Mouse (Mus musculus) stomach, postnatal 0 days (tissue): ENCODE measurements around the gene Evc. TPM values are rescaled to one million over a fixed set of nuclear protein-coding genes. Genes with fewer than 3 reads are reported as not detected.
A peak's percentile ranks its signal among the peaks of the same experiment; 100 is the strongest.

ENCODE experiments used
- ATAC-seq: fragments of 200-750 bp; cut with Nextera tagmentation; 2 replicates; pipeline ENCODE4 v1.8.0; 2017; ENCODE audit not compliant: low FRiP score, low TSS enrichment
- DNase-seq: peaks from one replicate; pipeline ENCODE4 v3.0.0-alpha.2; 2016; ENCODE audit warnings: low spot score
- H3K27ac ChIP-seq: fragments of 300-500 bp; sonication (generic); replicated peaks from 2 replicates; pipeline ENCODE4 v1.5.1; 2014; ENCODE audit warnings: mild to moderate bottlenecking, control low read depth
- H3K27me3 ChIP-seq: fragments of 300-500 bp; sonication (generic); 2 replicates; pipeline ENCODE4 v1.6.1; 2014; ENCODE audit warnings: low read length; ENCODE audit not compliant: control insufficient read depth, insufficient read depth
- H3K36me3 ChIP-seq: fragments of 300-500 bp; sonication (generic); 2 replicates; pipeline ENCODE4 v1.6.1; 2014; ENCODE audit warnings: low read length, mixed read lengths; ENCODE audit not compliant: control insufficient read depth, insufficient read depth
- H3K4me1 ChIP-seq: fragments of 300-500 bp; sonication (generic); replicated peaks from 2 replicates; pipeline ENCODE4 v1.6.1; 2014; ENCODE audit warnings: antibody characterized with exemption; ENCODE audit not compliant: control insufficient read depth, insufficient read depth
- H3K4me2 ChIP-seq: fragments of 300-500 bp; sonication (generic); replicated peaks from 2 replicates; pipeline ENCODE4 v1.6.1; 2014; ENCODE audit warnings: low read depth, mild to moderate bottlenecking, control low read depth, moderate library complexity
- H3K4me3 ChIP-seq: fragments of 300-500 bp; sonication (generic); 2 replicates; pipeline ENCODE4 v1.5.1; 2014; ENCODE audit warnings: low read depth, low read length, control low read depth
- H3K9ac ChIP-seq: fragments of 300-500 bp; sonication (generic); 2 replicates; pipeline ENCODE4 v1.6.1; 2014; ENCODE audit warnings: mild to moderate bottlenecking, low read length, control low read depth, mixed read lengths
- H3K9me3 ChIP-seq: fragments of 300-500 bp; sonication (generic); 2 replicates; pipeline ENCODE4 v1.6.1; 2016; ENCODE audit warnings: low read length; ENCODE audit not compliant: control insufficient read depth
- CTCF ChIP-seq: IDR thresholded peaks from 2 replicates; pipeline ENCODE4 v1.5.1; 2016; ENCODE audit warnings: antibody characterized with exemption, low read depth, mild to moderate bottlenecking, moderate library complexity
- EP300 ChIP-seq: optimal IDR thresholded peaks from 2 replicates; pipeline ENCODE3; 2016; ENCODE audit warnings: antibody characterized with exemption
- WGBS: fragments of 180-500 bp; shearing (Covaris S2); extraction: QIAGEN DNeasy Blood & Tissue Kit; methylation state at CpG from one replicate; pipeline ENCODE4 v1.1.7; 2014; 5-methylcytosine and 5-hydroxymethylcytosine counted together
- polyA plus RNA-seq: library from polyadenylated mRNA; unstranded; fragments of >200 nt; fragmentation: Nextera tagmentation; extraction: Ambion mirVana; gene quantifications from 2 replicates; pipeline ENCODE4 v1.2.1, GENCODE M21; 2015

Evc gene
- 3.8 and 4.5 TPM in 2 replicates for polyA plus RNA-seq

DNA sequence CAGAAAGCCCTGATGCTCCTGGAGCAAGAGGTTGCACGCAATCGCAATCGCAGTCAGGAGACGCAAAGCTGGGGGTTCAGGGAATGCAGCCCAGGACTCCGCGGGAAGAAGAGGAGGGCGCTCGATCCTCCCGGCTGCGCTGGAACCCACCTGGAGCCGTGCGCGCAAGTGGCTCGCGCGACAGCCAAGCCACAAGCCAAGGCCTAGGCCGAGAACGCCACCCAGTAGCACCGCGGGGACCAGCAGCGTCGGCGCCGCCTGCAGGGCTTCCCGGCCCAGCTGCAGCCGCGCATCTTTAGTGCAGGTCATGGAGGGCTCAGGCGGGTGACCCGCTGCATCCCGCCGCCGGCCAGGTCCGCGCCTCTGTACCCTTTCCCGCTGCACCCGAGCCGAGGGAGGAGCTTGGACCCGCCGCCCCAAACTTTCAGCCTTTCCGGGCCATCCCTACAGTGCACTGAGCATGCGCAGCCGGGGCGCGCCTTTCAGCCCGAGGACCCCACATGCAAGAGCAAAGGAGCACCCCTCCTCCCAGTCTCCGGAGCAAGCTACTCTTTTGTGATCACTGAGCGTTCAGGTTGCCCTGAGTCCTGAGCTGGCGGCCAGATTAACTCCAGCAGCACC, at the start of gene Evc:
Gene Evc (minus strand): TSS at position 410 of the 621 bp plus-strand sequence.
- TF ChIP-seq CTCF (peak; percentile 23), EP300 (no peak)
- H3K27ac ChIP-seq, result no peak within 1 kb of the TSS
- H3K9me3 ChIP-seq, result no peaks in the 10 kb centered on the region
- H3K27me3 ChIP-seq, result 0 out of 2 replicates have a peak, but pooled peaks cover 2% of the 10 kb centered on the region
- ATAC-seq (peak; percentile 43; the same call in 1 of the 2 replicates), DNase-seq (peak; percentile 44)
- H3K4me3 ChIP-seq, result peak within 1 kb of the TSS; percentile 65
- H3K9ac ChIP-seq, result peak within 1 kb of the TSS; percentile 73
- under 1% methylated on average over 44 of the region's 48 CpGs for WGBS
- H3K4me1 ChIP-seq, result peaks cover 5% of the 10 kb centered on the region
- peak within 1 kb of the TSS; percentile 87 for H3K4me2 ChIP-seq
- H3K36me3 ChIP-seq, result no peaks in the 10 kb centered on the region

DNA sequence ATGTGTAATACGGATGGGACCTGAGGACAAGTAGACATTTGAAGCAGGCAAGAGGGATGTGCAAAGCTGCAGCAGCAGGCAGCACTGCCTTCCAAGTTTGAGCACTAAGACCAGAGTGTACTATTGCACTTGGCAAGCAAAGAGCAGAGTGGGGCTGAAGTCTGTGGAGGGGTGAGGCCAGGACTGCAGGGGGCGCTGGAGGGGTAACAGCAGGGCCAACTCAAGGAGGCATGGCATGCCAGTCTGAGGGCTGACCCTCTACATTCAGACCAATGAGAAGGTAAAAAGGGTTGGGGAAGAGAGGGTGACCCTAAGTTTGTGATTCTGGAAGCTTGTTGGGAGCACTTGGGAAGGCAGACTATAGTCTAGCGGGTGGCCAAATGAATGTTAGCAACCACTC, 46.9 kb upstream of the Evc start:
- no peak overlapping the region for H3K4me3 ChIP-seq
- WGBS, result 82% methylated on average over 3 of the region's 3 CpGs
- peaks cover 7% of the 10 kb centered on the region for H3K36me3 ChIP-seq
- no peak for ATAC-seq
- TF ChIP-seq EP300 (no peak), CTCF (peak; percentile 35)
- no peak overlapping the region for H3K27ac ChIP-seq
- H3K27me3 ChIP-seq, result no peaks in the 10 kb centered on the region
- no peaks in the 10 kb centered on the region for H3K9me3 ChIP-seq
- no peak overlapping the region for H3K9ac ChIP-seq
- H3K4me1 ChIP-seq, result no peaks in the 10 kb centered on the region
- no peak for DNase-seq
- no peak overlapping the region for H3K4me2 ChIP-seq

DNA sequence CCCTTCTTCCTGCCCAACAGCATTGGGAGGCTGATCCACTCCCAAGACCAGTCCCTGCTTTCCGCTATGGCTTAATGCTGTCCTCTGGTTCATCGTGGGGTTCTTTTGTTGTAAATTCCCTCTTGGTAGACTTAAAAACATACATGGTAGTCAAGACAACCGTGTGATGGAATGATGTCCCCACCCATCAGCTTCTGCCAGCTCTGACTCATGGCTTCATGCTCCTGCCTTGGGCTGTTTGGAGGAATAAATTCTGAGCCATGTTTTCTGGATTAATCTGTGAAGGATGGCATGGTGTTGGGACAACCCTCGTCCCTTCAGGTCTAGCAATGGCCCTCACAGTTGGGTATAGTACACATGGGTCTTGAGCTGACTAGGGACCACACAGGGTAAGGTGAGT, 43.9 kb upstream of the Evc start:
- Histone ChIP-seq H3K27ac (no peak overlapping the region), H3K4me2 (no peak overlapping the region), H3K4me1 (no peaks in the 10 kb centered on the region), H3K36me3 (peaks cover 7% of the 10 kb centered on the region; the same call in 1 of the 2 replicates), H3K27me3 (no peaks in the 10 kb centered on the region), H3K9ac (no peak overlapping the region), H3K4me3 (no peak overlapping the region), H3K9me3 (no peaks in the 10 kb centered on the region)
- DNase-seq, result no peak
- 63% methylated on average over 4 of the region's 4 CpGs for WGBS
- no peak for ATAC-seq
- TF ChIP-seq CTCF (no peak), EP300 (no peak)

DNA sequence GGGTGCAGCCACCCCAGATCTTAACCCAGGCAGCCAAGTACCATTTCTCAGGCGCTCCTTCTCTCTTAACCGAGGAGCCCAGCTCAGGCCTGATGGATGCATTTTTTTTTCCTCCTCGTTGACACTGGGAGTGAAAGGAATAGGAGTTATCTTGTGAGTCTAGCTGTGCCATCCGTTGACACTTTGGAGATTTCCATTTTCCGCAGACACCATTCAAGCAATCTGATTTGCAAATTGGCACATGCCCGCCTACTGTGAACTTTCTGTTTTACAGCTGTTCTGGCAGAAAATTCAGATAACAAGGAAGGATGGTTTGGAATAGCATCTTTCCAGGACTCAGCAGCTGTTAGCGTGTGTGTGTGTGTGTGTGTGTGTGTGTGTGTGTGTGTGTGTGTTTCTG, 40.7 kb upstream of the Evc start:
- Histone ChIP-seq H3K4me2 (no peak overlapping the region), H3K27ac (no peak overlapping the region), H3K9ac (no peak overlapping the region), H3K27me3 (no peaks in the 10 kb centered on the region), H3K9me3 (no peaks in the 10 kb centered on the region), H3K36me3 (peaks cover 5% of the 10 kb centered on the region; the same call in 1 of the 2 replicates), H3K4me1 (no peaks in the 10 kb centered on the region), H3K4me3 (no peak overlapping the region)
- DNase-seq (no peak), ATAC-seq (no peak)
- TF ChIP-seq EP300 (no peak), CTCF (no peak)
- WGBS, result 83% methylated on average over 7 of the region's 7 CpGs

DNA sequence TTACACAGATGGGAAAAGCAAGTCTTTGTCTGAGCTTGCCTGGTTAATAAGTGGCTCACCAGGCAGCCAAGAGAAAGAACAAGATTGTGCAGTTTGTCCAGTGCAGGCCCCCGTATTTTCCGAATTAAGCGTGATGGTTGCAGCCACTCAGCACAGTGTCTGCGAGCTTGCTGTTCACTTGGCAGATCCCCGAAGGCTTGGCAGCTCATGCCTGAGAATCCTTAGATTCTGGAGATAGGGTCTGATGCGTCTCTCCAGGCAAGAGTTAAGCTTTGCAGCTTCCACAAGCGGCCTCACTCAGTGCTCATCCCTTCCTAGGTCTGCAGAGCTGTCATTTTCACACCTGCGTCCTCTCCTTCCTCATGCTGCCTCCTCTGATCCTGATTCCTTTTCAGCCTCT, 32.1 kb upstream of the Evc start:
- no peak overlapping the region for H3K9ac ChIP-seq
- no peak for ATAC-seq
- H3K4me1 ChIP-seq, result no peaks in the 10 kb centered on the region
- H3K27ac ChIP-seq, result no peak overlapping the region
- no peaks in the 10 kb centered on the region for H3K27me3 ChIP-seq
- no peak overlapping the region for H3K4me3 ChIP-seq
- H3K9me3 ChIP-seq, result no peaks in the 10 kb centered on the region
- H3K36me3 ChIP-seq, result peaks cover 2% of the 10 kb centered on the region; the same call in 1 of the 2 replicates
- TF ChIP-seq EP300 (no peak), CTCF (no peak)
- no peak overlapping the region for H3K4me2 ChIP-seq
- WGBS, result 83% methylated on average over 8 of the region's 8 CpGs
- no peak for DNase-seq

DNA sequence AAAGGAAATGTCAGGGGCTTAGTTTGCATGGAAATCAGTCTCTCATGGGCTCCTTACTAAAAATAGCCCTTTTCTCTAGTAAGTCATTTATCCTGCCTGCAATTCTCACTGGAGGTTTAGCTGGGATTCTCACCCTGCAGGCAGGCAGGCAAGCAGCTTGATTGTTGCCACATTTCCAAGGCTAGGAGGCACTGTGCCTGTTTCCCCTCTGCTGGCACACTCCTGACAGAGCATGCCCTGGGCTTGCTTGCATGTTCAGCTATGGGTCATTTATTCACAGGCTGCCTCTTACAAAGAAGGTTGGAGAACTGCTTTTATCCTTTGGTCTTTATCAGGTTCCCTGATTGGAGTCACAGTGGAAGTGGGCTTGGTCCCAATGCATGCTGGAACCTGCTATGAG, 29.1 kb upstream of the Evc start:
- ATAC-seq, result 0 out of 2 replicates have a peak, but pooled peaks have one; percentile 29
- TF ChIP-seq EP300, result no peak
- TF ChIP-seq CTCF, result peak; percentile 44

More for the DNA sequence above, 29.1 kb upstream of the Evc start:
- H3K4me1 ChIP-seq, result no peaks in the 10 kb centered on the region
- H3K27me3 ChIP-seq, result no peaks in the 10 kb centered on the region
- no peak overlapping the region for H3K27ac ChIP-seq
- no peak overlapping the region for H3K4me3 ChIP-seq
- H3K36me3 ChIP-seq, result no peaks in the 10 kb centered on the region
- no peak overlapping the region for H3K4me2 ChIP-seq
- H3K9me3 ChIP-seq, result no peaks in the 10 kb centered on the region
- no peak overlapping the region for H3K9ac ChIP-seq
- no peak for DNase-seq
